Mouse (Mus musculus): ENCODE measurements around the gene Nqo2.
"Not testable (repeated sequence)": the region's sequence is repeated elsewhere in the genome, so short reads cannot be mapped to it uniquely, and the experiment has no call there.

The Nqo2 gene

DNA sequence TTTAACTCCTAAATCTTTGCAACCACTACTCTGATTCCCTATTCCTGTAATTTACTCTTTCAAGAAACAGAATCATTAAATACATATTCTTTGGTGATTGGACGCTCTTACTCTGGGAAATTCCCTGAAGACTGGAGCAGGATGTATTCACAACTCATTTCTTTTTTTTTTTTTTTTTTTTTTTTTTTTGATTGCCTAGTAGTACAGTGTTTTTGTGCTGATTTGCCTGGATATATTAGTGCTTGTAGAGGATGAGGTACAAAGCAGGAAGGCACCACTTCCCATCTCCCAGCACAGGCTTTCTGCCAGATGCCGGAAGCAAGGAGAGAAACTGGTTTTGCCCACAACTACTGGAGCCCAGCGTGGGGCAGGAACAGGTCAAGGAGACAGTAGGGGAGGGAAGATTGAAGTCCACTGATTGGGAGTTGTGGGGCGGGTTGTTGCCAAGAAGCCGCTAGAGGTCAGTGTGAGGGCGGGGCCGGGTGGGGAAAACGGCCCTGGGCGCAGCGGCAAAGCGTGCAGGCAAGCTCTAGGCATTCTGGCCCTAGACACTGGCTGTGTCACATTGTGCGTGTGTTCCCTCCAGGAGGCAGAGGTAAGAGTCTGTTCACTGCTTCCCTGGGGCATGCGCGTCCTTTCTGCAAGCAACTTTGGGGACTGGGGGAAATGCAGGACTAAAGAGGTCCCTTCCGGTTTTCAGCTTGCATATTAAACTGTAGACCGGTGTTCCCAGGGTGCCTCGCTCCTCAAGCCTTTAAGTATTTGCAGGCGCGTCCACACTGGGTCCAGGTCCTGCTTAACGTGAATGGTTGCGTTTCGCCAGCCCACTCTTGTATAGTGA, at the start of gene Nqo2:
Nqo2 (plus strand) TSS at position 482 of the 841 bp plus-strand sequence.
- in situ Hi-C loops (cut with MboI, MseI), result no loop called here

DNA sequence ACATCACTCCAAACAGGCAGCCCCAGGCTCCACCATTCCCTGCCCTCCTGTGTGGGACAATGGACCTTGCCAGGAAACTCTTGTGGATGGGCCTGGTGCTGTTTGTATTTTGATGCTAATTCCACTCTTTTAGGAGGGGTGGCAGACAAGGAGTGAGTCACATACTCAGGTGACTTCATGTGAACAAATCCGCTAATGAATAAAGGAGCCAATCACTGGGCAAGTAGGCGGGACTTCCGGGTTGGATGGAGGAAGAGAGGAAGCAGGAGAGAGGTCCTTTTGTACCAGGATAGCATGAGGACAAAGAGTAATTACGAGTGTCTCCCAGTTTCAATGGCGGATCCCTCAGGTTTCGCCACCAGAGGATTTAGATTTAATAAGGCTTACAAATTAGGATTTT, 43.4 kb upstream of the Nqo2 start:
- in situ Hi-C loops (cut with MboI, MseI), result no loop called here

DNA sequence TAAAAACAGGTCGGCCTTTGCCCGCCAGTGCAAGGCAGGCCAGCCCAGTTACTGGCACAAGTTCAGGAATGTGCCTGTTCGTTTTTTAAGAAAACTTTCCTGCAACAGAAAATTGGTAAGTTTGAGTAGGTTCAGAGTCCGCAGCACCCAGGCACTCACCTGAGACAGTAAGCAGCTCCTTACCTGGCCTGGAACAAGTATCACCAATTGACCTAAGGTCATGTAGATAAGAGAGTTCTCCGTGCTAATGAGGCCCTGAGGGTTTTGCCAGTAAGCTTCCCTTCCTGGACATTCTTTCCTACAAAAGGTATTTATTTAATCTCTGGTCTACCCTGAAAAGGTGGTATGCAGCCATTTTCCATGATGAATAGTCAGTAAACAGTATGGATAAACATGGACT, 42.8 kb upstream of the Nqo2 start:
- in situ Hi-C loops (cut with MboI, MseI), result no loop called here

DNA sequence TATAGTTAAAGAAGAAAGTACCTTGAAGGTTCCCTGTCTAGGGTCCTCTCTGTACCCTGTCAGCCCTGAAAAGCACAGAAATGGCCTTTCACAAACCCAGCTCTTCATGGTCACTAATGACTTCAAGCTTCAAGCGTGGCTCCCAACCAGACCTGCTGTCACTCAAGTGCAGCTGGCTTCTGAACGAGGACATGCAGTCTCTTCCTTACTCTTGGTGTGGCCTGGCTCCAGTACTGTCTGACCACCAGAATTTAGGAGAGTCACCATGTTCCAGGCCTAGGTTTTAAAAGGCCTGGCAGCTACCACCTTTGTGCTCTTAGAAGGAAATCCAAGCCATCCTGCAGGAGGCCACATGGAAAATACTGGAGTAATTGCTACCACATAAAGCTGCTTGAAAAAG, 34.2 kb upstream of the Nqo2 start:
- in situ Hi-C loops (cut with MboI, MseI), result no loop called here

DNA sequence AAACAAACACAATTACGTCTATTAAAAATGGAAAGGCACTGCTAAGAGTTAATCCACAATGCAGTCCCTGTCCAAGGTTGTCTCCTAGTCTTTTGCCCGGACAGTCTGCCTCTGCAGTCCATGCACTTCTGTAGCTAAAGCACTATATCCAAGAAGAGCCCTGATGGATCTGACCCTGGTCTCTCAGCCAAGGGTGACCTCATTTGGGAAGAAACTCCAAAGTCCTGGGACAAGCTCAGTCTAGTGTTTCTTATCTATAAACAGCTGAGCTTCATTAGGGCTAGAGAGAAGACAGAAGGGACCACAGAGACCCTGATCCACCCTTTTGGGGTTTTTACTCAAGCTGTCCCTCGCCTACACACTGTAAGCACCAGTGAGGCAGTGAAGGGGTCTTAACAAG, 33.6 kb upstream of the Nqo2 start:
- in situ Hi-C loops (cut with MboI, MseI), result no loop called here

DNA sequence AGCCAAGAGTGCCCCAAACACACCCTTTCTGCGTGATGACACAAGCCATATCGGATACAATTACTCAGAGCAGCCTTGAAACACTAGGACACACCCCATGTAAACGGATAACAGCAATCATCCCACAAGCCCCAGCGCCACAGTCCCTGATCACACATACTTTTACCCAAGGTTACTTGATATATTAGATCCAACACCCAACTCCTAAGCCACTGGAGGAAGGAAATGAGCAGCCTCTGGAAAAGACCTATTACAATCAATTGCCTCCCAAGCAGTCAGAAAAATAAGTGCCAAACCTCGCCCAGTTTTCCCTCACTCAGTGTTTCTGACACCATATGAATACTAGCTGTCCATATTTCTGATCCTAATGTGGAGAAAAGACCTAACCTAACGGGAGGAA, 29.7 kb upstream of the Nqo2 start:
- in situ Hi-C loops (cut with MboI, MseI), result no loop called here

DNA sequence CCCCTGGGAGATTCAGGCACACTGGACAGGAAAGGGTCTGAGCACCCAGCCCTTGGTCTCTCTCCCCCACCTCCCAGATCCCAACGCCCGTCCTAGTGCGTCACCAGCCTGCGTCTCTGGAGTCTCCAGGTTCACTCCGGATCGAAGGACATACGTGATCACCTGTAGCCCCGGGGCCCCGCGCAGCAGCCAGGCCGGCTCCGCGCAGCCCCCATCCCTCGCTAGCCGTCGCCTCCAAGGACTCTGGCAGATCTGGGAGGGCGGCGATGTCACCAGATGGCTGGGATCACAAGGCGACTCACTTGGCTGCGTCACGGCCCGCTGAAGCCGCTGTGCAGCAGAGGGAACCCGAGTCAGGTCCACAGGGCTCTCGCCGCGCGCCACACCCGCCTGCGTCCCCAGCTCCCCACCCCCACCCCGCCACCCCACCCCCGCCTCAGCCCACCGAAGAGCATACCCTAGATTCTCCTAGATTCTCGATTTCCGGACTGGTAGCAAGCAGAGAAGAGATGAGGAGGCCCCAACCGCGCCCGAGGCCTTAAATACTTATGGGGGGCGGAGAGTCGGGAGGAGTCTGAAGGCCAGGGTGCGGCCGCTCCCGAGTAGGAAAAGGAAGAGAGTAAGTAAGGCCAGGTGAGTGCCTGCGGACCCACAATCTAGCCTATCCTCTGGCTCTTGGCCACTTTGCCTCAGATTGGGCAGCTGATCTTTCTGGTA, 28.9 kb upstream of the Nqo2 start:
- in situ Hi-C loops (cut with MboI, MseI), result no loop called here

DNA sequence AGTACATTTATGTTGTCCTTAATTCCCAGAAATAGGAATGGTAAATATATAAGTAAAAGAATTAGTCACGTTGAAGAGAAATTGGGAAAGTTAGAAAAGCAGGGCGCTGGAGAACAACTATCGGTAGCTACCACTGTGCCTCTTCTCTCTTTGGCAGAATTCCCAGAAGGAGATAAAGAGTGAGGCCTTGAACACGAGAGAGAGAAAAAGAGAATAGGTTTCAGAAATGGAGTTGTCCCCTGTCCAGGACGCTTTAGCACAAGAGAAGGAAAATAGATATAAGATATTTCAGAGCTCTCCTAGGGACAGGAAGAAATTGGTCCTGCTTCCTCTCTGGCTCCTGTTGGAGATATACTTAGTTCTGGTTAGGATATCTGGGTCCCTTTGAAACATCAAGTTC, 27.3 kb upstream of the Nqo2 start:
- in situ Hi-C loops (cut with MboI, MseI), result no loop called here

DNA sequence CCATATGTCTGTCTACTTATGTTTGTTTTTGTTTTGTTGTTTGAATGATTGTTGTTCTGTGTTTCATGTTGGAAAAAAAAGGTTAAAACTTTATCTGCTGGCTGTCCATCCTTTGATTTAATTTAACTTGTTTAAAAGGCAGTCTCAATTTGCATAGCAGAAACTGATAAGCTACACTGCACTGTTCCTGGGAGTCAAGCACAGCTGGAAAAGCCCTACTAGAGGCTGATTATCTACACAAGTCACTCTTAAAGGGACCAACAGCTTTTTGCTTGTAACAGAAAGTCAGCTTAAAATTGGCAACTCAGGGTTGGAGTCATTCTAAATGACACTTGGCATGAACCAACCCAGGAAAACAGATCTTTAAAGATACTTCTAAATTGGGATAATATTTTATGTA, 26.9 kb upstream of the Nqo2 start:
- in situ Hi-C loops (cut with MboI, MseI), result not testable (repeated sequence)

DNA sequence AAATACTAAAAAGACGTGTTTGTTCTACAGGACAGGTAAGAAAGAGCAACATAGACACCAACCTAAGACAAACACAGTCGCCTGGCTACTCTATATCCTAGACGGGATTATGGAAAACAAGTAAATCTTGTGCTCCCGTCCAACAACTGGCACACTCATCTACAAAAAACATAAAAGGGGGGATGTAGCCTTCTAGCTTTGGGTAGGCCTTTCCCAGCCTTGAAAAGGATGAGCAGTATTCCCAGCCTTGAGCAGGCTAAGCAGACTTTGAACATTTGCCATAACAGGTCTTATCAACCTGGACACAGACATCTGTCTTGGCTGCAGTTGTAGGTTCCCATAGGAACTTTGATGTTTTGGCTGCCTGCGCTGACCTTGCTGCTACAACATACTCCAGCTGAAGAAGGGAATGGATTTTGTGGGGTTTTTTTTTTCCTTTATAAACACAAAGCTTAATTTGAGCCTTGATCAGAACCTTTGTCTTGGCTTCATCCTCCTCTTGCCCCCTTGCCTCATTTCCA, 23.1 kb upstream of the Nqo2 start:
- in situ Hi-C loops (cut with MboI, MseI), result no loop called here

DNA sequence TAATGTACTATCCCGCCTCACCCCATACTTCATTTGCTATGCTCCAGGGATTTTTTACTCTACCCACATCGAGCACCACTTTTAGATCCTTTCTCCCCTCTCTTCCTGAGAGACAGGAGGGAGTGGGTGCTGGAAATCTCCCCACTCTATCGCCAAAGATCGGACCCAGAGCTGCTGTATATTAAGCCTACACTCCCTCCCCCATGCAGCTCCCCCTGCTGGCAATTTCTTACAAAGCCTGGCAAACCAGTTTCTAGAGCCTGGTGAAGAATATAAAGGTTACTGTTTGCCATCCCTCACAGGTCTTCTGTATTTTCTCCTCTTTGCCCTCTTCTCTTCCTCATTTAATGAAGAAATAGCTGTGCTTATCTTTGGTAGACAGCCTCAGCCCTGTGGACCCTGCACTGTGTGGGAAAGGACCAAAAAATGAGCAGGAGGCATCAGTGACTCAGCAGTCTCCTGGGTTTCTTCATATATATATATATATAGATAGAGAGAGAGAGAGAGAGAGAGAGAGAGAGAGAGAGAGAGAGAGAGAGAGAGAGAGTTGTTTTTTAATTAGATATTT, 22.2 kb upstream of the Nqo2 start:
- in situ Hi-C loops (cut with MboI, MseI), result no loop called here

DNA sequence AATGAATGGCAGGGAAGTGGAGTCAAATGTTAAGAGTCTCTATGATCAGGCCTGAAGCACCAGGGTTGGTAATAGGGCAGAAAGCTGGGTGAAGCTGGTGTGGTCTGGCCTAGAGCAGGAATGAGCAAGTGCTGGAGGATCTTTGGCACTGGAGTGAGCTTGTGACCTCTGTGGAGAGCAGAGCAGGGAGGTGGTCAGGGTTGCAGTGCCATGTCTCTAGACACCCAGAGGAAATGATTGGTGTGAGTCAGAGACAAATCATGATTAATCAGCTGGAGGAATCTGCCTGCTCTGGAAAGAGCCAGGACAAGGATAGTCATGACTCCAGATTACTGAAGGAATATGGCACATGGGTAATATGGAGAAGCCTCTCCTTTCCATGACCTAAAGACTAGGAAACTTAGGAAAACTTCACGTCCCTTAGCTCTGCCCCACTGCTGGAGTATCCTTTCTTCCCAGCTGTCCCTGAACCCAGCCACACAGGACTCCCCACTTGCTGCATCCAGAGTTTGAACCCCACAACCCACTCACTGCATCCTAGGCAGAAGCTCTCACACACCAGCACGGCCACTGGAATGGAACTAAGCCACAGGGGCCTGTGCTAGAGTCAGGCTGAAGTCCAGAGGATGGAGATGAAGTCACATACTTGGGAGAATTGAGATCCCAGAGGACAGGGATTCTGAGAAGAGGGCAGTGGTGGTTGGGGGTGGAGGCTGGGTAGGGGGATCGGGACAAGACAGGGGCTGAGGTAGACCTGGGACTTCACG, 13.0 kb upstream of the Nqo2 start:
- in situ Hi-C loops (cut with MboI, MseI), result loop anchor here (5.0 kb wide), 1 partner anchor 46 kb away; no protein-coding TSS in a partner anchor

DNA sequence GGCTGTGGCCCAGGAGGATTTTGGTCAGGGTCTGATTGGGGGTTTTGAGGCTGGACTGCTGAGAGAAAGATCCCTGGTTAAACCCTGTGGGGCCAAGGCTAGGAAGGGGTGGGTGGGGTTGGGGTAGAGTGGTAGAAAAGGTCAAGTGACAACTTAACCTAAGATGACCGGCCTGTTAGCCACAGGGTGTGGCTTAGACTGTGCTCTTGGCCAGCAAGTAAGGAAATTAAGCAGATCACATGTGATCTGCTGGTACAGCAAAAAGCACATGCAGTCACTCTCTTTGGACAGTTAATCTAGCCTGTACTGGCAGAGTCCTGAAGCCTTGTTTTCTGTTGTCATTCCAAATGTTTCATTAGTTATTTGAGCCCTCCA, 12.4 kb upstream of the Nqo2 start:
- in situ Hi-C loops (cut with MboI, MseI), result loop anchor here (5.0 kb wide), 1 partner anchor 45 kb away; no protein-coding TSS in a partner anchor

DNA sequence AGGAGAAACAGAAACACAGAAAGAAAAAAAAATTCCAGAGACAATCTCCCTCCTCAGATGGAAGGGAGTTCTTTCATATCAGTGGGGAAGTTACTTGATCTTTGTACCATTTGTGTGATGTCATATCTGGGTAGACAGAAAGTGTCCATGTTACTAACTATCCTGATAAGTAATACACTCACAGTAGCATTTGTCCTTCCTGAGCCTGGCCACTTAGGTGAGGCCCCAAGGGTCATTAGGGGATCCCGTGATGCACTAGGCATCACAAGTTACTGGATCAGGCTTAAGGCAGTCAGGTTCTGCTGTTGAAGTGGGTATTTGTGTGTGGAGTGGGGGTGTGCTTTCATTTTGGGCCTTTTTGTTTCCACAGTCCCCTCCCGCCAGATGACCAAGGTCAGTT, 11.5 kb upstream of the Nqo2 start:
- in situ Hi-C loops (cut with MboI, MseI), result loop anchor here (5.0 kb wide), 1 partner anchor 44 kb away; no protein-coding TSS in a partner anchor

DNA sequence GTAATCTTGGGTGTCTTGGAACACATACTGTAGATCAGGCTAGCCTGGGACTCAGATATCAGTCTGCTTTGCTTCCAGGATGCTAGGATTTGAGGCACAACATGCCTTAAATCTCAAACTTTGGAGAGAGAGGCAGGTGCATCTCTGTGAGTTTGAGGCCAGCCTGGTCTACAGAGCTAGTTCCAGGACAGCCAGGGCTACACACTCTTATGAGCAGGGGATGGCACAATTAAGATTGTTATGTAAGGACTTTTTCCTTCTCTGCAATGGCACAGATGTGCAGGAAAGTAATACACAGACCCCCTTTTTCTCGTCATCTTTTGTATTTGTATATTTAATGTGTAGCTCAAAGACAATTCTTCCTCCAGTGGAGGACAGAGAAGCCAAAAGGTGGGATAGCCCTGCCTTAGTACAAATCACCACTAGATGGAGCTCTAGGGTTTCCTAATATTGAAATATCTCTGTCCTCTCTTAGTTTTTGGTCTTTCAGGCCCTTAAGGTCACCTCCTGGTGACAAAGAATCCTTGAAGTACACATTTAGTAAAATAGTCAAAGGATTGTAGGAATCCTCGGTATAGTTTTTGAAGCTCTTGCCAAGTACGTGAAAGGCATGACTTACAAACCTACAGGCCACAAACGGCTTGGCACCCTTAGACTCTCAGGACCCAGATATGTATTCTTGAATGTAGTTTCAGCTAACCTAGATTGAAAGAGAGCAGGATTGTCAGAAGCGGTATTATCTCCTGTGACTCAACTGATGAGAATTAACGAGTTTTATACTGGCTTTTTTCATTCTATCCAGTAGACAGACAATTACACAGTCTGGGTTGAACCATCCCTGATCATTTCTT, 7.7 kb upstream of the Nqo2 start:
- in situ Hi-C loops (cut with MboI, MseI), result no loop called here

DNA sequence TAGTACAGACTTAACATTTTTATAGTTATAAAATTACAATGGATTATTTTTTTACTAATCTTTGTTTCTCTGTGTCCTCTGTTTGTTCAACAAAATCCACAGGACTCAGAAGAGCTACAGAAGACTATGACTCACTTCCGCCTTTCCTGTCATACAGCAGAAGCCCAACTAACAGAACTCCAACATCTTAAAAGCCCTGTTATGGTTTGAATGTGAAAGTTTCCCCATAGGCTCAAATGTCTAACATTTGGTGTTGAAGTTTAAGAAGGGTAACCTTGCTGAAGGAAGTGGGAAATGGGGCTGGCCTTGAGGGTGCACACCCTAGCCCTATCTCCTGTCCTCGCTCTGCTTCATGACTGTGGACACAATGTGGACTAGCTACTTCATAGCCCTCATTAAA, 4.7 kb upstream of the Nqo2 start:
- in situ Hi-C loops (cut with MboI, MseI), result no loop called here

DNA sequence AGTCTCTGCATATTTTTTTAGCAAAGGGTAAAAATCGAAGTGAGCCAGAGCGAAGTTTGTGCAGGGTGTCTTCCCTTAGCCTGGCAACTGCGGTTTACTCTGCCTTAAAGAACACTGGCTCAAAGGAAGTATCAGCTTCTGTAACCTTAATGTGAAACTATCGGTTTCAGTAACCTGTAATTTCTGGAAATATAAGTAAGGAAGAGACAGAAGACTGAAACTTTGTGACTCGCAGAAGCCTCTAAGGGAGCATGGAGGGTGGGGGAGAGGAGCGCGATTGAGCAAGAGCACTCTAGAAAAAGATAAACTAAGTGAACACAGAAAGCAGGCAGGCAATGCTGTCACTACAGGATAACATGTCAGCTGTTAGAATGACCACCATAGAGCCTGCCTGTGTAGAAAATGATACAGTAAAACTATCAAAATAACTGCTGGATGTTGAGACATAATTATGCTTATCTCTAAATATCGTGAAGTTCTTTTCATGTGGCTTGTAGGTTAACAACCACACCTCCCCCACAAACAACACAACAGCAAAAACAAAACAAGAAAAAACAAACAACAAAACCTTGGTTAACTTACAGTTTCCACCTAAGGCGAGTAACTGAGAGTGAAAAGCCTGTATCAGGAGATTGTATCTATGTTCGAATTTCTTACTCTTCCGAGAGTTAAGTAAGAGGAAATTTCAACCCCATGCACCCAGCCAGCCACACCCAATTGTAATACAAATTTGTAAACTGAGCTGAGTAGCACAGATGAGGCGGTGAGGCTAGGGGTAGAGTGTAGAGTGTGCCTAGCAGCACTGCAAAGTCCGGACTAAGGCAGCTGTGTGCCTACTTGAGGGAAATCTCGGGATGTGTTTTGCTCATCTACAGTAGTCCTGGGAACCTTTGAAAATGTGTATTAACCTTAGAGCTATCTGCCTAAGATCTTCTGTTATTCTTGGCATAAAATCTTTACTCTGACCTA, 853 bp downstream of the Nqo2 start:
- in situ Hi-C loops (cut with MboI, MseI), result no loop called here

DNA sequence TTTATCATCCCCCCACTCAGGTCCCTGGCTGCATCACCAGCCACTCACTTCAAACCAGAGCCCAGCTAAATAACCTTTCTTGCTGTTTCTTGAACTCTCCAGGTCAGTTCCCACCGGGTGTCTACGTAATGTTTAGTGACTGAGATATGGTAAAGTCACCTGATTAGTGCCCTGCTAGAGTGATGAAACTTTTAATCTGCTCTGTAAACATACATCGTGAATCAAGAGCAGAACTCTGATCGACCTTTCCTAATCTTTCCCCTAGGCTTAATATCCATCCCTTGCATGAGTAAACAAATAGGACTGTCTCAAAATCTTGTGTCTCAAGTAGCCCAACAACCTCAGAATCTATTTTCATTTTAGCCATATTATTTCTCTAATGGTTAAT, 1.5 kb downstream of the Nqo2 start:
- in situ Hi-C loops (cut with MboI, MseI), result no loop called here

DNA sequence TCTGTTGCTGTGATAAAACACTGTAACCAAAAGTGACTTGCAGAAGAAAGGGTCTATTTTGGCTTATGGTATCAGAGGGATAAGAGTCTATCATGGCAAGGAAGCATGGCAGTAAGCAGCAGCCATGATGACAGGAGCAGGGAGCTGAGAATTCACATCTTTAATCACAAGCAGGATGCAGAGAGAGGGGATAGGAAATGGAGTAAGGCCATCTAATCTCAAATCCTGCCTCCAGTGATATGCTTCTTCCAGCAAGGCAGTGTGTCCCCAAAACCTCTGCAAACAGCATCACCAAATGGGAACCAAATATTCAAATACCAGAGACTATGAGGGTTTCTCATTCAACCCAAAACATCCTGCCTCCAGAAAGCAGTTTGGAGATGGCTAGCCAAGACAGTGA, 2.1 kb downstream of the Nqo2 start:
- in situ Hi-C loops (cut with MboI, MseI), result no loop called here

DNA sequence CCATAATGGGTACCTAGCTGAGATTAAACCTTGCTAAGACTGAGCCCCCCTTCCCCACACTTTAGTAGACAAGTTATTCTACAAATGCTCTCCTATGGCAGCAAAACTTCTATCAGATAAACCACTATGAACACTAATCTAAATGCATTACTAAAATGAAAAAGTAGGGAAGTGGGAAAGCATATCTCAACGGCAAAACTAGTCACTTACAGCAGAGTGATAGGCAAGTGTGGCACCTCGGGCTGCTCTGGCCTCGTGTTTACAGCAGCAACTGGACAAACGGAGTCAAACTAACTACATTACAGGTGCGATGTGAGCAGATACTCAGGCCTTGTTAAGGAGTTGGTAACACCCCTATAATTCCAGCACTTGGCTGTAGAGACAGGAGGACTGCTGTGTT, 25.1 kb downstream of the Nqo2 start:
- in situ Hi-C loops (cut with MboI, MseI), result loop anchor here (10.0 kb wide), 1 partner anchor 985 kb away; the partner anchor contains the start of gene Serpinb9
